Mouse (Mus musculus) layer of hippocampus, adult 6 months (tissue): Measurements from ENCODE around the gene Gm4922. TPM values are rescaled to one million over a fixed set of nuclear protein-coding genes. Genes with fewer than 3 reads are reported as not detected.

Experiments used
- long read RNA-seq, 2 experiments: library from polyadenylated mRNA; unstranded; transcript quantifications; one replicate each; pipeline ENCODE4 v2.0.0; 2019 to 2020
- polyA plus RNA-seq: library from polyadenylated mRNA; unstranded; fragments of <200 nt; fragmentation: Nextera tagmentation; gene quantifications from 2 replicates; pipeline ENCODE4 v1.2.3, GENCODE M21; 2021

Gene Gm4922
- polyA plus RNA-seq, result not detected in 2 replicates
- long read RNA-seq, experiment 1, result 0 reads
- long read RNA-seq, experiment 2, result 0 reads

DNA sequence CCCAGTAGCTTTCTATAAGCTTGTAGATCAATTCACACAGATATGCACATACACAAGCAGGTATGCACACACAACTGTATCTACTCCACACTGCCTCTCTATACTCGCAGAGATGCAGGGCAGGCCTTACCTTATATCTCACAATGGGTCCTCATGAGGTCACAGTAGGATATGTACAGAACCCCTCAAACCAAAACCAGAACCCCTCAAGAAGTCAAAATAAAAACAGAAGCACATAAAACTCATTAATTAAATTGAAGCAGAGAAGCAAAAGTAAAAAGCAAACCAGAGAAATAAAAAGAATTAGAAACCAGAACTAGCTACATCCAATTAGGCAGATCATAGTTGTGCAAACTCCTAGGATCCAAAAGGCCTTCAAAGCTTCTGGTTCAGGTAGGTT lies at the start of gene Gm4922:
TSS of gene Gm4922 (minus strand) at position 101 of the 400 bp plus-strand sequence.

GRCm38 (mm10) chr10:18743286-18744142 lies 43.1 kb downstream of the Gm4922 start, which contains the start of gene Arfgef3:
Gene Arfgef3 (minus strand): TSS chr10:18743949.

Other genes with a start within 250 kb of the Gm4922 start
- 6.0 and 6.5 TPM in 2 replicates for gene Hebp2, start 240.7 kb downstream of the Gm4922 start, polyA plus RNA-seq
- 6.6 and 7.4 TPM in 2 replicates for gene Arfgef3, start 42.8 kb downstream of the Gm4922 start, polyA plus RNA-seq
- gene Perp, start 58.2 kb upstream of the Gm4922 start, polyA plus RNA-seq, result 4.5 and 14.4 TPM in 2 replicates
- 1.4 and 2.0 TPM in 2 replicates for gene Tnfaip3, start 228.9 kb upstream of the Gm4922 start, polyA plus RNA-seq